Mouse (Mus musculus) retina, postnatal 7 days (tissue): ENCODE measurements around the gene Eda.
"Not testable (repeated sequence)": the region's sequence is repeated elsewhere in the genome, so short reads cannot be mapped to it uniquely, and the experiment has no call there.

Experiments used
- DNase-seq: peaks from one replicate; pipeline ENCODE4 v3.0.0-alpha.2; 2012; ENCODE audit warnings: low read depth, low spot score

The Eda gene

DNA sequence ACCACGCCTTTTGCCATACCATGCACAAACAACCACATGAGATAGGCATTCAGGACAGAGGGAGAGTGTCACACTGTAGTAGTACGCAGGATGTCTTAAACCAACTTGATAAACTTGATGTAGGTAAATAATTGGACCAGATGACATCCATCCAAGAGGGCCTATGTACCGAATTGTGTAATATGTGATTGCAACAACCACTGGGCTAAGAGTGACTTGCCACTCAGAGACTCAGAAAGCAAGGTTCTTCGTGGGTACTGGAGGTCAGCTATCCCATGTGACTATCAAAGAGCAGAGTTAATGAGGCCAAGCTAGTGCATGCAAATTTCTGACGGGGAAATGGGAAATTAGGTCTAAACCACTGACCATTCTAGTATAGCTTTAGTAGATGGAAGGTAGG lies 426.3 kb downstream of the Eda start:
- no peak for DNase-seq

DNA sequence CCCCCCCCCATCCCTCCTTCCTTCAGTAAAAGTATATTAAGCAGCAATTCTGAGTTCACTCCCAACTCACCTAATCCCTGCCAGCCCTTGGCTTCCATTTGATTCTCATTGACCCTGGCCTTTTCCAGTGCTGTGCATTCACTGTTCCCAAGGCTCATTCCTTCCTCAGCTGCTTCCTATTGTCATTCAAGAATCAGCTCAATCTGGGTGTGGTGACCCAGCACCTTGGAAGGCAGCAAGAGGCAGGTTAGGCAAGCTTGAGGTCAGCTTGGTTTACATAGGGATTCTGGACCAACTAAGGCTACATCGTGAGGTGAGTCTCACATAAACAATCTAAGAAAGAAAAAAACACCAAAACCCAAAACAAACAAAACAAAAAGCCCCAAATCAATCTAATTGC lies 433.8 kb downstream of the Eda start:
- DNase-seq = no peak

DNA sequence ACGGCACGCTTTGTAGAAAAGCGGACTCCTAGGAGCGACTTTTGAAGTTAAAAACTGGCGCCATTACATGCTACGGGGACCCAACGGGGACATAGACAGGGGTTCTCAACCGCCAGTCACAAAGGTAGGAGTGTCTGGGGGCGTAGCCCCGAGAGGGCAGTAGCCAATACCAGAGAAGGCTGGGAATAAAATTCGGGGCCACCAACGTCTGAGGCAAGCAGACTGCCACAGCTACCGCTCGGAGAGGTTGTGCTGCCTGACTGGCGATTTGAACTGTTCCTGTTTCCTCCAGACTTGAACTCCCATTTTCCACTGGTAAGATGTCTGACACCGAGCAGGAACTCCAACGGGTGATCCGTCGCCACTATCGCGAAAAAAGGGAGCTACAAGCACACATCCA lies 453.3 kb downstream of the Eda start, which contains the start of gene Otud6a:
Gene Otud6a, plus strand, starts transcription at position 321 of the 400 bp plus-strand sequence.
- DNase-seq = no peak

DNA sequence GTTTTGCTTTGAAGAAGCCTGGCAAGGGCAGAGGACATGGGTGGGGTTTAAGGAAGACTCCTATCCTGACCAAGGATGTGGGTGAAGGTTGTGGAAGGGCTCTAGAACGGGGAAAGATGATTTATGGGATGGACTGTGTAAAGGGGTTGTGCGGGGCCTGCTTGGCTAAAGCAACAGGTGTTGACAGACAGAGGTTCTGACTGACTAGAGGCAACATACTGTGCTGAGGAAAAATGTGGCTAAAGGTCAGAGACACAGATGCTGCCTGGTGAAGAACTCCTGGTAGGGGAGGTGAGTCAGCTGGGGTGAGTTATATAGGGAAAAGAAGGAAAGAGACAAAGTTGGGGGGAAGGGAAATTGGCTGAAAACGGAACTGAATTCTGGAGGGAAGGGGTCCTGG lies 456.9 kb downstream of the Eda start:
- DNase-seq = no peak

DNA sequence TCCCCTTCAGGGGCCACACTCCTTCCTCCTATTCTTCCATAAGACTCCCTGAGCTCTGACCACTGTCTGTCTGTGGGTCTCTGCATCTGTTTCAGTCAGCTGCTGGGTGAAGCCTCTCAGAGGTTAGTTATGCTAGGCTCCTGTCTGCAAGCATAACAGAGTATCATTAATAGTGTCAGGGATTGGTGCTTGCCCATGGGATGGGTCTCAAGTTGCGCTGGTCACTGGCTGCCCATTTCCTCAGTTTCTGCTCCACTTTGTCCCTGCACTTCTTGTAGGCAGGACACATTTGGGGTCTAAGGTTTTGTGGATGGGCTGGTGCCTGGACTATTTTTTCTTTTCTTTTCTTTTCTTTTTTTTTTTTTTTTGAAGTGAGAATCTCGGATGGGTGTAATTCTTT lies 467.2 kb downstream of the Eda start, which contains the start of gene Awat2:
Gene Awat2, minus strand, starts transcription at position 101 of the 400 bp plus-strand sequence.
- DNase-seq = not testable (repeated sequence)

DNA sequence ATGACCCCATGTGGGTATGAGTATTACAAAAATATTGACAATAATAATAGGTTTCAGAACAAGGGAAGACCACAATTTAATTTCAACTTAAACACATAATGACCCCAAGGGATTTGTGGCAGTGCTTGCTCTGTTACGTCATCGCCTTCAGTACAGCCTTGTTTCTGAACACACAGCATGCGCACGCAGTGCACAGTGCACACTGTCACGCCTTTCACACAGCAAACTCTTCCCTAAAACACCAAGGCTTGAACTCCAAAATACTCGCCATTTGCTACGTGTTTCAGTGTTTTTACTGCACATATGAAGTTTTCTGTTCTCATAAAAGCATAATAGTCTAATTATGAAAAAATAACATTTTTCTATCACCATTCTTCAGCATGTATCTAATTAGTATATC lies 468.1 kb downstream of the Eda start:
- DNase-seq = no peak
